10 mouse cellular contexts compared by ENCODE assay signal in the genomic region with DNA sequence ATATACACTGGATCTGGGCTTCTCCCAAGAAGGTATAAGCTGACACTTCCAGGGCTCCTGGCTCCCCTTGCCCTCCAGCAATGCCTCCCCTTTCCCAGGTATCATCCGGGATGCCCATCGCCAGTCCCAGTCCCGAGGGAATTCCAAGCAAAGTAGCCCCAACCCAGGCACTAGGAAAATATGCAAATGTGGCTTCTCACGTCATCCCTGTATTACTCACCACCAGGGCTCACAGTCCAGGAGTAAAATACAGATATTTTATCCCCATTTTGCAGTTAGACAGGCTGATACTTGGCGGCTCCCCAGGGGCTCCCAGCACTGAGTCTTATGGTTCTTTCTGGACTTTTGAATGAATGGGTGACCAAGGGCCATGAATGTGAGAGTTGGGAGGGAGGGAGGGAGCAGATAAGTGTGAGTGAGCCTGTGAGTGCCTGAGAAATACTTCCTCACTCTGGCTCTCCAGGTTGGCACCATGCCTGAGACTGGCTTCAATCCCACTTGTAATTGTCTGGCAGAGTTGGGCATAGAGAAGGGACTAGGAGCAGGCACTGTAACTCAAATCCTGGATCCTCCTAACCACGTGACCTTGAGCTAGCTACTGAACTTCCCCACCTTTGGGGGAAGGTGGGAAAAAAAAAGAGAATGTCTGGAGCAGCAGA. TPM values are rescaled to one million over a fixed set of nuclear protein-coding genes. Genes with fewer than 3 reads are reported as not detected.
A peak's percentile ranks its signal among the peaks of the same experiment; 100 is the strongest.
DNase-seq lines count a peak whose midpoint lies in the region; ATAC-seq and TF ChIP-seq lines count a peak whose summit lies in the region.
"Had no signal": no experiment of that assay in that cellular context is flagged by ENCODE, and none has a peak within 500 bp of the region (broad histone marks: within the 10 kb centered on the region; RNA-seq: fewer than 3 reads in every experiment).

No protein-coding gene starts in this region.

- H3K4me2 ChIP-seq in intestine, embryonic 16.5 days (ENCODE audit: low read depth, low read length): no peak overlapping the region
- H3K4me2 ChIP-seq in kidney, embryonic 16.5 days (replicated peaks; ENCODE audit: low read depth, low read length): no peak overlapping the region
- H3K4me2 ChIP-seq: embryonic facial prominence, embryonic 13.5 days; liver, embryonic 13.5 days had no signal

- H3K9ac ChIP-seq in intestine, embryonic 16.5 days (ENCODE audit: low read depth, low read length): no peak overlapping the region
- H3K9ac ChIP-seq in kidney, embryonic 16.5 days (replicated peaks; ENCODE audit: low read length): no peak overlapping the region
- H3K9ac ChIP-seq: embryonic facial prominence, embryonic 13.5 days; liver, embryonic 13.5 days had no signal

- 0 out of 2 replicates have a peak, but pooled peaks have one; percentile 3 for TF ChIP-seq CTCF in layer of hippocampus, adult 2 months (conservative IDR thresholded peaks at IDR 0.05)
- no peak for TF ChIP-seq CTCF in lung, adult 2 months (IDR thresholded peaks at IDR 0.05; ENCODE audit: insufficient read depth, low read length)

- no peak for ATAC-seq in intestine, embryonic 16.5 days
- ATAC-seq in kidney, embryonic 16.5 days (ENCODE audit: low FRiP score, low TSS enrichment): no peak

- no peaks in the 10 kb centered on the region for H3K36me3 ChIP-seq in intestine, embryonic 16.5 days (ENCODE audit: control insufficient read depth, insufficient read depth, low read length)
- no peaks in the 10 kb centered on the region for H3K36me3 ChIP-seq in kidney, embryonic 16.5 days (ENCODE audit: insufficient read depth, low read length)
- H3K36me3 ChIP-seq: embryonic facial prominence, embryonic 13.5 days; liver, embryonic 13.5 days had no signal

- no peak for TF ChIP-seq POLR2A in lung, adult 2 months (IDR thresholded peaks at IDR 0.05; ENCODE audit: borderline replicate concordance, extremely low read depth, low read depth, low read length)

- no peak overlapping the region for H3K4me3 ChIP-seq in layer of hippocampus, adult 2 months
- no peak overlapping the region for H3K4me3 ChIP-seq in lung, adult 2 months (replicated peaks; ENCODE audit: extremely low read depth, low read depth, low read length)
- no peak overlapping the region for H3K4me3 ChIP-seq in intestine, embryonic 16.5 days (ENCODE audit: low read length)
- no peak overlapping the region for H3K4me3 ChIP-seq in kidney, embryonic 16.5 days (ENCODE audit: low read length)
- H3K4me3 ChIP-seq: embryonic facial prominence, embryonic 13.5 days; liver, embryonic 13.5 days had no signal

- peak; percentile 39 to 48 for DNase-seq in cerebellum, adult 18-20 months
- no peak for DNase-seq in cerebellum, adult 11-12 months
- peak in 1 of 2 experiments; percentile 58 for DNase-seq in layer of hippocampus, adult 2 months (ENCODE audit: low spot score in 2 of 2)
- DNase-seq in layer of hippocampus, adult 11-12 months (ENCODE audit: low spot score): no peak
- peak; percentile 88 for DNase-seq in NIH3T3 (ENCODE audit: low read depth)
- DNase-seq in lung, adult 2 months: peak; percentile 42
- DNase-seq: liver, embryonic 13.5 days had no signal

- 0 out of 2 replicates have a peak overlapping the region, but pooled peaks have one; percentile 7 for H3K27ac ChIP-seq in layer of hippocampus, adult 2 months
- H3K27ac ChIP-seq in intestine, embryonic 16.5 days (ENCODE audit: low read length): no peak overlapping the region
- no peak overlapping the region for H3K27ac ChIP-seq in kidney, embryonic 16.5 days (ENCODE audit: low read length)
- H3K27ac ChIP-seq: embryonic facial prominence, embryonic 13.5 days; liver, embryonic 13.5 days had no signal

- H3K4me1 ChIP-seq in lung, adult 2 months (ENCODE audit: control insufficient read depth, insufficient read depth, low read length): no peaks in the 10 kb centered on the region
- H3K4me1 ChIP-seq in intestine, embryonic 16.5 days (ENCODE audit: control insufficient read depth, insufficient read depth, low read length): no peaks in the 10 kb centered on the region
- H3K4me1 ChIP-seq in kidney, embryonic 16.5 days (ENCODE audit: insufficient read depth, low read length): peaks cover 6% of the 10 kb centered on the region; the same call in 1 of the 2 replicates
- H3K4me1 ChIP-seq: liver, embryonic 13.5 days had no signal

- no peaks in the 10 kb centered on the region for H3K9me3 ChIP-seq in intestine, embryonic 16.5 days (ENCODE audit: control insufficient read depth, low read length)
- H3K9me3 ChIP-seq in kidney, embryonic 16.5 days (ENCODE audit: low read length): peaks cover 7% of the 10 kb centered on the region; the same call in 1 of the 2 replicates
- H3K9me3 ChIP-seq: liver, embryonic 13.5 days had no signal

- no peaks in the 10 kb centered on the region for H3K27me3 ChIP-seq in intestine, embryonic 16.5 days (replicated peaks; ENCODE audit: control insufficient read depth, insufficient read depth, low read length)
- no peaks in the 10 kb centered on the region for H3K27me3 ChIP-seq in kidney, embryonic 16.5 days (ENCODE audit: insufficient read depth, low read length)

- WGBS in lung, adult 2 months: 51% methylated on average over 6 of the region's 6 CpGs
- WGBS in intestine, embryonic 16.5 days: 56% methylated on average over 6 of the region's 6 CpGs
- 64% methylated on average over 6 of the region's 6 CpGs for WGBS in kidney, embryonic 16.5 days

RNA-seq across cellular contexts. Expression of gene Stac2, which starts 8.8 kb away (rescaled TPM):
- total RNA-seq in layer of hippocampus, adult 2 months (2021): 10 to 100 TPM; 50.2 to 50.8 TPM
- 0.88 and 1.2 TPM in 2 replicates for polyA plus RNA-seq in lung, adult 2 months (2012; rRNA removed)
- polyA plus RNA-seq in intestine, embryonic 16.5 days (2015; fragmentation: Nextera tagmentation; extraction: Ambion mirVana): 0.29 TPM in 2 replicates
- 3.3 and 4.0 TPM in 2 replicates for polyA plus RNA-seq in kidney, embryonic 16.5 days (2015; fragmentation: Nextera tagmentation; extraction: Ambion mirVana)

RNA-seq across cellular contexts. Expression of gene Rpl19, which starts 35.5 kb away (rescaled TPM):
- 100 to 1,000 TPM; 615 to 621 TPM for total RNA-seq in layer of hippocampus, adult 2 months (2021)
- 426 and 513 TPM in 2 replicates for polyA plus RNA-seq in lung, adult 2 months (2012; rRNA removed)
- polyA plus RNA-seq in intestine, embryonic 16.5 days (2015; fragmentation: Nextera tagmentation; extraction: Ambion mirVana): 990 and 1,058 TPM in 2 replicates
- polyA plus RNA-seq in kidney, embryonic 16.5 days (2015; fragmentation: Nextera tagmentation; extraction: Ambion mirVana): 950 and 1,086 TPM in 2 replicates

RNA-seq across cellular contexts. Expression of gene Cacnb1, which starts 39.2 kb away (rescaled TPM):
- 100 to 1,000 TPM; 139 to 142 TPM for total RNA-seq in layer of hippocampus, adult 2 months (2021)
- polyA plus RNA-seq in lung, adult 2 months (2012; rRNA removed): 16.0 and 25.6 TPM in 2 replicates
- polyA plus RNA-seq in intestine, embryonic 16.5 days (2015; fragmentation: Nextera tagmentation; extraction: Ambion mirVana): 5.1 TPM in 2 replicates
- polyA plus RNA-seq in kidney, embryonic 16.5 days (2015; fragmentation: Nextera tagmentation; extraction: Ambion mirVana): 12.8 TPM in 2 replicates

Comparison
In these comparisons a context has a peak if more than half of its experiments do, and no peak if none do; other contexts are left out.
1. DNase-seq: peak in cerebellum, adult 18-20 months (2 of 2), NIH3T3 (single experiment) and lung, adult 2 months (single experiment); none in cerebellum, adult 11-12 months (single experiment) and layer of hippocampus, adult 11-12 months (single experiment).